Comparison of ENCODE assay signal across 16 mouse cellular contexts in genomic region chr8:60577231-60577630, GRCm38 (mm10). TPM values are rescaled to one million over a fixed set of nuclear protein-coding genes. Genes with fewer than 3 reads are reported as not detected.
A peak's percentile ranks its signal among the peaks of the same experiment; 100 is the strongest.
DNase-seq lines count a peak whose midpoint lies in the region; ATAC-seq and TF ChIP-seq lines count a peak whose summit lies in the region.
"Had no signal": no experiment of that assay in that cellular context is flagged by ENCODE, and none has a peak within 500 bp of the region (broad histone marks: within the 10 kb centered on the region; RNA-seq: fewer than 3 reads in every experiment).

No protein-coding gene starts in this region.

- no peaks in the 10 kb centered on the region for H3K9me3 ChIP-seq in midbrain, embryonic 14.5 days (ENCODE audit: control insufficient read depth, low read length)
- no peaks in the 10 kb centered on the region for H3K9me3 ChIP-seq in midbrain, embryonic 10.5 days (replicated peaks)
- H3K9me3 ChIP-seq: forebrain, embryonic 15.5 days; heart, embryonic 12.5 days had no signal

- DNase-seq in kidney, adult 2 months, result peak; percentile 54
- no peak for DNase-seq in kidney, postnatal 10 days
- peak; percentile 18 for DNase-seq in midbrain, embryonic 14.5 days
- DNase-seq in midbrain, embryonic 10.5 days (ENCODE audit: low spot score), result no peak
- peak; percentile 3 for DNase-seq in cerebellum, adult 11 months
- peak; percentile 84 to 86 for DNase-seq in cerebellum, postnatal 10 days
- no peak for DNase-seq in liver
- no peak for DNase-seq in thymus, adult 2 months
- DNase-seq: adrenal gland, postnatal 25 days; heart, postnatal 36 days; lung, postnatal 10 days; retina, postnatal 1 day; thymus, postnatal 4 days had no signal

- TF ChIP-seq POLR2A in kidney, adult 2 months (IDR thresholded peaks at IDR 0.05; ENCODE audit: low read depth, low read length), result no peak
- TF ChIP-seq POLR2A in thymus, adult 2 months (IDR thresholded peaks at IDR 0.05; ENCODE audit: control insufficient read depth, extremely low read depth, insufficient read depth, low read length, poor library complexity), result no peak

- H3K9ac ChIP-seq in midbrain, embryonic 14.5 days (replicated peaks; ENCODE audit: low read length), result no peak overlapping the region
- H3K9ac ChIP-seq: forebrain, embryonic 15.5 days; heart, embryonic 12.5 days had no signal

- peak overlapping the region; percentile 82 for H3K27ac ChIP-seq in kidney, adult 2 months (ENCODE audit: insufficient read depth, low read depth, low read length)
- H3K27ac ChIP-seq in midbrain, embryonic 14.5 days (replicated peaks; ENCODE audit: low read depth, low read length), result no peak overlapping the region
- no peak overlapping the region for H3K27ac ChIP-seq in midbrain, embryonic 10.5 days (replicated peaks)
- H3K27ac ChIP-seq in thymus, adult 2 months (ENCODE audit: control insufficient read depth, insufficient read depth, low read length), result no peak overlapping the region
- H3K27ac ChIP-seq: forebrain, embryonic 15.5 days had no signal

- 55% methylated on average over 1 of the region's 1 CpGs for WGBS in kidney, adult 2 months
- 67% methylated on average over 1 of the region's 1 CpGs for WGBS in midbrain, embryonic 14.5 days
- 76% methylated on average over 1 of the region's 1 CpGs for WGBS in midbrain, embryonic 10.5 days
- WGBS in thymus, adult 2 months, result 92% methylated on average over 1 of the region's 1 CpGs

- TF ChIP-seq CTCF in kidney, adult 2 months (conservative IDR thresholded peaks at IDR 0.05; ENCODE audit: insufficient read depth, insufficient read length, low read depth, low read length), result no peak
- no peak for TF ChIP-seq CTCF in thymus, adult 2 months (IDR thresholded peaks at IDR 0.05; ENCODE audit: borderline replicate concordance, control insufficient read depth, extremely low read depth, insufficient read depth, low read length, poor library complexity)

- no peak overlapping the region for H3K4me3 ChIP-seq in kidney, adult 2 months (ENCODE audit: insufficient read depth, low read depth, low read length)
- no peak overlapping the region for H3K4me3 ChIP-seq in midbrain, embryonic 14.5 days (replicated peaks; ENCODE audit: low read depth, low read length)
- H3K4me3 ChIP-seq in midbrain, embryonic 10.5 days, result no peak overlapping the region
- no peak overlapping the region for H3K4me3 ChIP-seq in thymus, adult 2 months (ENCODE audit: control insufficient read depth, insufficient read depth, low read length)
- H3K4me3 ChIP-seq: forebrain, embryonic 15.5 days; heart, embryonic 12.5 days had no signal

- ATAC-seq in midbrain, embryonic 14.5 days (ENCODE audit: low FRiP score, low TSS enrichment), result no peak
- ATAC-seq: forebrain, embryonic 15.5 days; inflammation-experienced regulatory T-cells, adult 6 months had no signal

- H3K4me1 ChIP-seq in kidney, adult 2 months (ENCODE audit: control insufficient read depth, insufficient read depth, low read length), result peaks cover 10% of the 10 kb centered on the region; the same call in 1 of the 2 replicates
- H3K4me1 ChIP-seq in midbrain, embryonic 14.5 days (ENCODE audit: control insufficient read depth, insufficient read depth, low read length), result no peaks in the 10 kb centered on the region
- H3K4me1 ChIP-seq in midbrain, embryonic 10.5 days, result no peaks in the 10 kb centered on the region
- H3K4me1 ChIP-seq in thymus, adult 2 months (replicated peaks; ENCODE audit: control insufficient read depth, insufficient read depth, low read length), result no peaks in the 10 kb centered on the region
- H3K4me1 ChIP-seq: forebrain, embryonic 15.5 days; heart, embryonic 12.5 days had no signal

- H3K36me3 ChIP-seq in kidney, adult 2 months (ENCODE audit: control insufficient read depth, insufficient read depth, low read length), result no peaks in the 10 kb centered on the region
- no peaks in the 10 kb centered on the region for H3K36me3 ChIP-seq in midbrain, embryonic 14.5 days (ENCODE audit: control insufficient read depth, insufficient read depth, low read length)
- H3K36me3 ChIP-seq in midbrain, embryonic 10.5 days, result no peaks in the 10 kb centered on the region
- no peaks in the 10 kb centered on the region for H3K36me3 ChIP-seq in thymus, adult 2 months (ENCODE audit: control insufficient read depth, insufficient read depth, low read length)
- H3K36me3 ChIP-seq: forebrain, embryonic 15.5 days; heart, embryonic 12.5 days had no signal

- H3K27me3 ChIP-seq in kidney, adult 2 months (replicated peaks; ENCODE audit: control insufficient read depth, insufficient read depth, low read length), result no peaks in the 10 kb centered on the region
- H3K27me3 ChIP-seq in midbrain, embryonic 14.5 days (ENCODE audit: control insufficient read depth, insufficient read depth, low read length), result no peaks in the 10 kb centered on the region
- no peaks in the 10 kb centered on the region for H3K27me3 ChIP-seq in midbrain, embryonic 10.5 days (ENCODE audit: low read depth, poor library complexity, severe bottlenecking)
- H3K27me3 ChIP-seq in thymus, adult 2 months (ENCODE audit: control insufficient read depth, insufficient read depth, low read length), result no peaks in the 10 kb centered on the region
- H3K27me3 ChIP-seq: forebrain, embryonic 15.5 days; heart, embryonic 12.5 days had no signal

- no peak overlapping the region for H3K4me2 ChIP-seq in midbrain, embryonic 14.5 days (ENCODE audit: low read length)
- H3K4me2 ChIP-seq: forebrain, embryonic 15.5 days; heart, embryonic 12.5 days had no signal

RNA-seq across cellular contexts. Expression of gene Mfap3l, which starts 55.4 kb away (rescaled TPM):
- polyA plus RNA-seq in kidney, adult 2 months (2012; rRNA removed), result 18.7 and 21.3 TPM in 2 replicates
- polyA plus RNA-seq in midbrain, embryonic 14.5 days (2014; fragmentation: Nextera tagmentation; extraction: Ambion mirVana), result 2.4 and 3.0 TPM in 2 replicates
- 1.3 and 1.7 TPM in 2 replicates for polyA plus RNA-seq in midbrain, embryonic 10.5 days (2016; fragmentation: Nextera tagmentation; extraction: Ambion mirVana)
- polyA plus RNA-seq in thymus, adult 2 months (2012; rRNA removed), result 0.88 and 1.1 TPM in 2 replicates

Comparison
In these comparisons a context has a peak if more than half of its experiments do, and no peak if none do; other contexts are left out.
1. DNase-seq: peak in kidney, adult 2 months (single experiment), midbrain, embryonic 14.5 days (single experiment), cerebellum, adult 11 months (single experiment) and cerebellum, postnatal 10 days (2 of 2); none in kidney, postnatal 10 days (single experiment), midbrain, embryonic 10.5 days (single experiment), liver (single experiment) and thymus, adult 2 months (single experiment).